Mouse (Mus musculus): ENCODE data around the gene Ssna1. TPM values are rescaled to one million over a fixed set of nuclear protein-coding genes. Genes with fewer than 3 reads are reported as not detected.

Ssna1 gene
- polyA plus RNA-seq, 2 experiments, result 135 to 267 TPM

GRCm38 (mm10) chr2:25292856-25293255 lies 20.6 kb upstream of the Ssna1 start:
- Histone ChIP-seq H3K27me3 (ENCODE audit: control insufficient read depth, insufficient read depth, low read length) (peaks cover 56% of the 10 kb centered on the region), H3K4me2 (replicated peaks; ENCODE audit: low read depth, low read length, severe bottlenecking) (peak overlapping the region; percentile 44; the same call in 1 of the 2 replicates), H3K9ac (ENCODE audit: low read depth, low read length, severe bottlenecking) (no peak overlapping the region), H3K4me1 (ENCODE audit: control insufficient read depth, insufficient read depth, low read length) (peaks cover 3% of the 10 kb centered on the region; the same call in 1 of the 2 replicates), H3K36me3 (ENCODE audit: control insufficient read depth, insufficient read depth, low read length) (no peaks in the 10 kb centered on the region), H3K4me3 (replicated peaks; ENCODE audit: low read length) (no peak overlapping the region), H3K27ac (replicated peaks; ENCODE audit: low read depth, low read length) (no peak overlapping the region), H3K9me3 (ENCODE audit: control insufficient read depth, low read length) (no peaks in the 10 kb centered on the region)
- DNase-seq (ENCODE audit: low spot score) (peak; percentile 66), ATAC-seq (ENCODE audit: low FRiP score, low read depth) (peak; percentile 41; the same call in 1 of the 2 replicates)
- WGBS, result 8% methylated on average over 1 of the region's 1 CpGs
- TF ChIP-seq POLR2A (IDR thresholded peaks at IDR 0.05; ENCODE audit: borderline replicate concordance, extremely low read depth, insufficient read depth, insufficient read length), result no peak

DNA sequence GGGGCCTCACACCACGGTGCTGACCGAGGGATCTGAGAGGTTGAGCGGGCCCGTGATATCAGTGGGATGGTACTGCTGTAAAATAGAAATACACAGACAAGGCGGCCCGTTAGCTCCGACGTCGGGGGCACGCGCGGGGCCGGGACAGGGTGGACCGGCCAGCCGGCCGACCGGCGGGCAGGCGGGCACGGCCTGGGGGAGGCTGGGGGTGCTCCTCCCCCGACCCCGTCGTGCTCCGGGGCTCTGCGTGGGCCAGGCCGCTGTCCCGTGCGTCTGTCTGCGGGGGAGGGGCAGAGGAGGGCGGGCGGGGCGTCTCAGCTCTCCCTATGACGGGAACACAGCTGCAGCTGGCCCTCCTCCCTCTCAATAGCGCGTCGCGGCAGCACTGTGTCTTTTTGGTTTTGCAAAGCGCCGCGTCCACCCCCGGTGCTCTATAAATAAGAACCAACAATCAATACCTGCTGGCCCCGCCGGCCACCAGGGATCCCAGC lies 19.9 kb upstream of the Ssna1 start:
- peak overlapping the region; percentile 44 for H3K4me2 ChIP-seq (replicated peaks; ENCODE audit: low read depth, low read length, severe bottlenecking)
- peak overlapping the region; percentile 12; the same call in 1 of the 2 replicates for H3K9ac ChIP-seq (ENCODE audit: low read depth, low read length, severe bottlenecking)
- peaks cover 58% of the 10 kb centered on the region for H3K27me3 ChIP-seq (ENCODE audit: control insufficient read depth, insufficient read depth, low read length)
- WGBS, result 7% methylated on average over 32 of the region's 43 CpGs
- no peaks in the 10 kb centered on the region for H3K9me3 ChIP-seq (ENCODE audit: control insufficient read depth, low read length)
- TF ChIP-seq POLR2A (IDR thresholded peaks at IDR 0.05; ENCODE audit: borderline replicate concordance, extremely low read depth, insufficient read depth, insufficient read length), result no peak
- no peak overlapping the region for H3K27ac ChIP-seq (replicated peaks; ENCODE audit: low read depth, low read length)
- H3K4me3 ChIP-seq (replicated peaks; ENCODE audit: low read length), result peak overlapping the region; percentile 32
- no peaks in the 10 kb centered on the region for H3K36me3 ChIP-seq (ENCODE audit: control insufficient read depth, insufficient read depth, low read length)
- peaks cover 3% of the 10 kb centered on the region; the same call in 1 of the 2 replicates for H3K4me1 ChIP-seq (ENCODE audit: control insufficient read depth, insufficient read depth, low read length)
- peak; percentile 32; the same call in 1 of the 2 replicates for ATAC-seq (ENCODE audit: low FRiP score, low read depth)
- no peak for DNase-seq (ENCODE audit: low spot score)

- no peak for ATAC-seq (ENCODE audit: low FRiP score, low read depth)
- DNase-seq (ENCODE audit: low spot score), result no peak
- H3K9ac ChIP-seq (ENCODE audit: low read depth, low read length, severe bottlenecking), result 0 out of 2 replicates have a peak overlapping the region, but pooled peaks have one; percentile 12
Measured at GRCm38 (mm10) chr2:25291184-25292053, 19.2 kb upstream of the Ssna1 start.

GRCm38 (mm10) chr2:25290816-25291130 lies 18.5 kb upstream of the Ssna1 start:
- no peak overlapping the region for H3K9ac ChIP-seq (ENCODE audit: low read depth, low read length, severe bottlenecking)
- H3K4me1 ChIP-seq (ENCODE audit: control insufficient read depth, insufficient read depth, low read length), result peaks cover 3% of the 10 kb centered on the region; the same call in 1 of the 2 replicates
- TF ChIP-seq POLR2A (IDR thresholded peaks at IDR 0.05; ENCODE audit: borderline replicate concordance, extremely low read depth, insufficient read depth, insufficient read length), result no peak
- H3K4me3 ChIP-seq (replicated peaks; ENCODE audit: low read length), result peak overlapping the region; percentile 18
- H3K27ac ChIP-seq (replicated peaks; ENCODE audit: low read depth, low read length), result no peak overlapping the region
- H3K4me2 ChIP-seq (replicated peaks; ENCODE audit: low read depth, low read length, severe bottlenecking), result peak overlapping the region; percentile 28; the same call in 1 of the 2 replicates
- peaks cover 58% of the 10 kb centered on the region for H3K27me3 ChIP-seq (ENCODE audit: control insufficient read depth, insufficient read depth, low read length)
- no peaks in the 10 kb centered on the region for H3K9me3 ChIP-seq (ENCODE audit: control insufficient read depth, low read length)
- ATAC-seq (ENCODE audit: low FRiP score, low read depth) (no peak), DNase-seq (ENCODE audit: low spot score) (no peak)
- under 1% methylated on average over 18 of the region's 18 CpGs for WGBS
- H3K36me3 ChIP-seq (ENCODE audit: control insufficient read depth, insufficient read depth, low read length), result peaks cover 5% of the 10 kb centered on the region

More at GRCm38 (mm10) chr2:25291184-25292053, 19.2 kb upstream of the Ssna1 start:
- peak overlapping the region; percentile 32 for H3K4me3 ChIP-seq (replicated peaks; ENCODE audit: low read length)
- 6% methylated on average over 26 of the region's 32 CpGs for WGBS
- no peak overlapping the region for H3K27ac ChIP-seq (replicated peaks; ENCODE audit: low read depth, low read length)
- peaks cover 58% of the 10 kb centered on the region for H3K27me3 ChIP-seq (ENCODE audit: control insufficient read depth, insufficient read depth, low read length)
- H3K4me1 ChIP-seq (ENCODE audit: control insufficient read depth, insufficient read depth, low read length), result peaks cover 3% of the 10 kb centered on the region; the same call in 1 of the 2 replicates
- H3K36me3 ChIP-seq (ENCODE audit: control insufficient read depth, insufficient read depth, low read length), result no peaks in the 10 kb centered on the region
- H3K9me3 ChIP-seq (ENCODE audit: control insufficient read depth, low read length), result no peaks in the 10 kb centered on the region
- H3K4me2 ChIP-seq (replicated peaks; ENCODE audit: low read depth, low read length, severe bottlenecking), result peak overlapping the region; percentile 44
- TF ChIP-seq POLR2A (IDR thresholded peaks at IDR 0.05; ENCODE audit: borderline replicate concordance, extremely low read depth, insufficient read depth, insufficient read length), result no peak

DNA sequence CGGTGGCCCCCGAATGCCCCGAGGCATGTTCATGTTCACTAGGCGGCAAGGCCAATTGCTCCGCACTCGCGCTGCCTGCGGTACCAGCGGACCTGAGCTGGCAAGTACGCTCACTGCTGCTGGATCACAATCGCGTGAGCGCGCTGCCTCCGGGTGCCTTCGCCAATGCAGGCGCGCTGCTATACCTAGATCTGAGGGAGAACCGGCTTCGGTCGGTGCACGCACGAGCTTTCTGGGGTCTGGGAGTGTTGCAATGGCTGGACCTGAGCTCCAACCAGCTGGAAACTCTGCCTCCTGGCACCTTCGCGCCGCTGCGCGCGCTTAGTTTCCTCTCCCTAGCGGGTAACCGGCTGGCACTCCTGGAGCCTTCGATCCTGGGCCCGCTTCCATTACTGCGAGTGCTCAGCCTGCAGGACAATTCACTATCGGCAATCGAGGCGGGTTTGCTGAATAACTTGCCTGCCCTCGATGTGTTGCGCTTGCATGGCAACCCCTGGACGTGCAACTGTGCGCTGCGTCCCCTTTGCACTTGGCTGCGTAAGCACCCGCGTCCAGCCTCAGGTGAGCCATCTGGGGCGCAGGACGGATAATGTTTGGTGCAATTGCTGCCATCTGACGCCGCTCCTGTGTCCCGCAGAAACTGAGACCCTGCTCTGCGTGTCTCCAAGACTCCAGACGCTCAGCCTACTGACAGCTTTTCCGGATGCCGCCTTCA lies 18.0 kb upstream of the Ssna1 start:
- Histone ChIP-seq H3K27ac (replicated peaks; ENCODE audit: low read depth, low read length) (no peak overlapping the region), H3K4me1 (ENCODE audit: control insufficient read depth, insufficient read depth, low read length) (peaks cover 3% of the 10 kb centered on the region; the same call in 1 of the 2 replicates), H3K9me3 (ENCODE audit: control insufficient read depth, low read length) (no peaks in the 10 kb centered on the region), H3K4me2 (replicated peaks; ENCODE audit: low read depth, low read length, severe bottlenecking) (peak overlapping the region; percentile 28; the same call in 1 of the 2 replicates), H3K27me3 (ENCODE audit: control insufficient read depth, insufficient read depth, low read length) (peaks cover 58% of the 10 kb centered on the region), H3K9ac (ENCODE audit: low read depth, low read length, severe bottlenecking) (no peak overlapping the region), H3K36me3 (ENCODE audit: control insufficient read depth, insufficient read depth, low read length) (peaks cover 10% of the 10 kb centered on the region), H3K4me3 (replicated peaks; ENCODE audit: low read length) (peak overlapping the region; percentile 18)
- TF ChIP-seq POLR2A (IDR thresholded peaks at IDR 0.05; ENCODE audit: borderline replicate concordance, extremely low read depth, insufficient read depth, insufficient read length), result no peak
- ATAC-seq (ENCODE audit: low FRiP score, low read depth), result no peak
- 3% methylated on average over 54 of the region's 54 CpGs for WGBS
- DNase-seq (ENCODE audit: low spot score), result no peak

All from limb, embryonic 14.5 days (tissue).